Mouse (Mus musculus) cortical plate, adult 2 months (tissue): ENCODE measurements around the gene Fam8a1.

Experiments
- CTCF ChIP-seq: fragments of 200-500 bp; IDR thresholded peaks from 2 replicates; pipeline ENCODE4 v1.5.1; 2011; ENCODE audit warnings: mild to moderate bottlenecking, control low read depth, low read length; ENCODE audit not compliant: insufficient read depth; ENCODE audit errors: extremely low read depth
- POLR2A ChIP-seq: fragments of 200-500 bp; IDR thresholded peaks from 2 replicates; pipeline ENCODE4 v1.6.1; 2011; ENCODE audit warnings: mild to moderate bottlenecking, low read length, control low read depth; ENCODE audit not compliant: insufficient read depth; ENCODE audit errors: extremely low read depth

GRCm38 (mm10) chr13:46713486-46713885 lies 44.2 kb downstream of the Fam8a1 start:
- no peak for TF ChIP-seq CTCF
- no peak for TF ChIP-seq POLR2A
